Mouse (Mus musculus) urinary bladder, postnatal 36 days (tissue): ENCODE data around the gene Hrk.

ENCODE experiments used
- DNase-seq, 2 experiments: peaks; one replicate each; pipeline ENCODE4 v3.0.0; 2022; ENCODE audit warnings: low spot score in 2 of 2, mixed read lengths in 1 of 2

The Hrk gene

DNA sequence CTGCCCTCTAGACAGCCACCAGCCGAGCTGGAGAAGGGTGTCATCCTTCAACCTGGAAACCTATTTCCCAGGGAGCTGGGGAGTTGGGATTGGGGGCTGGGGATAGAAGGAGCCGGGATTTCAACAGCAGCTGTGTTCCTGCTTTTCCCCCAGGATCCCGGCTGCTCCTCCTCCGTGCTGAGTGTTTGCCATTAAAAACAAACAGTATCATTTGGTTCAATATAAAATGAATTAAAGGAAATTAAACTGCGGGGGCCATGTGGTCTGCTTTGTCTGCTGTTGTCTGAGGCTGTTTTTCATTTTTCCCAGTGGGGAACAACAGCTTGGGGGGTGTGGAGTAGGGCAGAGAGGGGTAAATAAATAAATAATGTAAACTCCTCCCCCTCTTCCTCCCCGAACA, 53.0 kb downstream of the Hrk start:
- no peak for DNase-seq

DNA sequence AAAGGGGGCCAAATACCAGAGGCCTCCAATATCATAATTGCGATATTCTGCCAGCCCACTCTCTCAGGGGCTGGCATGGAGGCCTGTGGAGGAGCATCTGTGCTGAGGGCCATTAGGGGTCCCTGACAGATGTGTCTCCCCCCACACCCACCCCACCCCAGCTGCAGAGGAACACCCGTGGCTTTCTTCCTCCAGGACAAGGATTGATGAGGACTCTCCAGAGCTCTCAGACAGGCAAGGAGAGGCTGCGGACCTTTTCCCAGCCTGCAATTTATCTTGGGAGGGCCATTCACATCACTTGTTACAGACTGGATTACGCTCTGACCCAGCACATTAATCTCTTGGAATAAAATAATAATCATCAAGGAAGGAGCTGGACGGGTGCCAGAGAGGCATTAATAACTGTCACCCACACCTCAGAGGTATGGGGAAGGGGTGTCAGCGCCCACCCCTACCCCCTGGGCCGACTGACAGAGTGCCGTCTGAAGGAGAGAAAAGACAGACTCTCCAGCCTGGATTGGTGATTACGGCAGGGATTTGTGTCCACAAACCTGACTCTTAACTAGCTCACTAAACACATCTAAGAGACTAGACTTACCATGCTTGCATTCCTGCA, 58.8 kb downstream of the Hrk start:
- no peak for DNase-seq

DNA sequence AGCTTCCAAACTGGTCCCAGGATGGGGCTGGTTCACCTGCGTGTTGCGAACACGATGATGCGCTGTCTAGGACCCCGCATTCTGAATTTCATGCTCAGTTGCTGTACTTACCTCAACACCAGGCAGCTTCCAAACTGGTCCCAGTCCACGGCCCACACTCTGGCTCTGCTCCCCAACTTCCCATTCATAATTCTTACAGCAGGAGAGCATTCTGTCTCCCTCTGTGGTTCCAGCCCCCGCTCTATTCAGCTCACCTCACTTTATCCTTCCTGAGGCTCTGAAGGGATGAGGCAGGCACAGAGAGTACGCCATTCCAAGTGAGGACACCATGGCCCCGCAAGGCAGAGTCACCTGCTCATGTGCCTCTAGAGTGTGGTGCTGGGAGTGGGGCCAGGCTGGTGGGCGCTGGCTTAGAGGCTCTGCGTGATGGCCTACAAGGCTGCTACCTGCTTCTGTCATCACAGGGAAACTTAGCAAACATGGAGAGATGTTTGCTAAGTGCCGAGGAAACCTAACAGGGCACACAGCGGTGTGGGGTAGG, 65.7 kb downstream of the Hrk start:
- DNase-seq = no peak

DNA sequence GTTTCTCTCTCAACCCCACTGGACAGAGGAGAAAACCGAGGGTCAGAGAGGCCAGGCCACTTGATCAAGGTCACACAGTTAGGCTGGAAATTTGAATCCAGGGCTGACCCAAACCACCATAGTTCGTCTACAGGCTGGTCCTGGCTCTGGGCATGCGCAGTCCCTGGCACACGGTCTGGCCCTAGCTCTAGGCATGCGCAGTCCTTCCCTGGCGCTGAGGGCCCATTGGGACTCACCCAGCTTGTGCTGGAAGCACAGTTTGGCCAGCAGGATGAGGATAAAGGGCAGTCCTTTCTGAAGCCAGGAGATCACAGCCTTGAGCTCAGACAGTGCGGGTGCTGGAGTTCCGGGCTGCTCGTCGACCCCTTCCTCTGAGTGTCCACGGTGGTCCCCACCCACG, 72.4 kb downstream of the Hrk start:
- peak in 1 of 2 experiments; percentile 56 for DNase-seq
